Mouse (Mus musculus): ENCODE data around the gene Gm5269.

Gene Gm5269

GRCm38 (mm10) chr1:45876450-45877198 lies 13.4 kb downstream of the Gm5269 start:
- DNase-seq, result no peak

GRCm38 (mm10) chr1:45875640-45876039 lies 14.4 kb downstream of the Gm5269 start:
- DNase-seq, result no peak

GRCm38 (mm10) chr1:45873250-45873649 lies 16.8 kb downstream of the Gm5269 start:
- no peak for DNase-seq

GRCm38 (mm10) chr1:45868479-45869137 lies 21.5 kb downstream of the Gm5269 start:
- no peak for DNase-seq

GRCm38 (mm10) chr1:45868050-45868449 lies 22.0 kb downstream of the Gm5269 start:
- no peak for DNase-seq

- no peak for DNase-seq
Observed at GRCm38 (mm10) chr1:45866288-45867018, 23.6 kb downstream of the Gm5269 start.

GRCm38 (mm10) chr1:45865727-45866126 lies 24.3 kb downstream of the Gm5269 start:
- DNase-seq, result no peak

GRCm38 (mm10) chr1:45865316-45865715 lies 24.8 kb downstream of the Gm5269 start:
- peak; percentile 21 for DNase-seq

GRCm38 (mm10) chr1:45864564-45865014 lies 25.5 kb downstream of the Gm5269 start:
- DNase-seq, result peak; percentile 76

- DNase-seq, result peak; percentile 57
Observed at GRCm38 (mm10) chr1:45863641-45864040, 26.4 kb downstream of the Gm5269 start.

- no peak for DNase-seq
Observed at GRCm38 (mm10) chr1:45861162-45861561, 28.9 kb downstream of the Gm5269 start.

GRCm38 (mm10) chr1:45860349-45860748 lies 29.7 kb downstream of the Gm5269 start:
- peak; percentile 36 for DNase-seq

GRCm38 (mm10) chr1:45858038-45858437 lies 32.0 kb downstream of the Gm5269 start:
- no peak for DNase-seq

- DNase-seq, result no peak
Observed at GRCm38 (mm10) chr1:45845466-45845865, 44.6 kb downstream of the Gm5269 start.
